Mouse (Mus musculus) cerebellum, adult (tissue): ENCODE results near the gene Gabpb2.
"Not testable (repeated sequence)": the region's sequence is repeated elsewhere in the genome, so short reads cannot be mapped to it uniquely, and the experiment has no call there.

Source experiments
- ATAC-seq: cut with Nextera tagmentation; 2 replicates; pipeline ENCODE4 v1.9.2; 2017; ENCODE audit warnings: mild to moderate bottlenecking, moderate library complexity, mixed read lengths; ENCODE audit not compliant: insufficient number of reproducible peaks, low FRiP score, low TSS enrichment

Gabpb2 gene

GRCm38 (mm10) chr3:95232771-95233170 is 15.1 kb upstream of the Gabpb2 start:
- ATAC-seq, result no peak

GRCm38 (mm10) chr3:95231298-95232221 is 13.8 kb upstream of the Gabpb2 start, which contains the start of gene Mllt11:
Gene Mllt11, minus strand, starts transcription at chr3:95232171.
- no peak for ATAC-seq

GRCm38 (mm10) chr3:95230495-95231297 is 13.0 kb upstream of the Gabpb2 start:
- ATAC-seq, result no peak

- no peak for ATAC-seq
Observed at GRCm38 (mm10) chr3:95229781-95230494, 12.2 kb upstream of the Gabpb2 start.

GRCm38 (mm10) chr3:95228894-95229780 is 11.4 kb upstream of the Gabpb2 start:
- peak; percentile 8; the same call in 1 of the 2 replicates for ATAC-seq

GRCm38 (mm10) chr3:95228148-95228893 is 10.6 kb upstream of the Gabpb2 start, which contains the start of gene Cdc42se1:
Gene Cdc42se1, plus strand, starts transcription at chr3:95228732.
- ATAC-seq, result peak; percentile 83

GRCm38 (mm10) chr3:95227214-95227613 is 9.5 kb upstream of the Gabpb2 start:
- ATAC-seq, result no peak

- ATAC-seq, result no peak
Observed at GRCm38 (mm10) chr3:95224295-95224694, 6.6 kb upstream of the Gabpb2 start.

- no peak for ATAC-seq
Observed at GRCm38 (mm10) chr3:95223041-95223440, 5.3 kb upstream of the Gabpb2 start.

- ATAC-seq, result no peak
Observed at GRCm38 (mm10) chr3:95218466-95219137, 886 bp upstream of the Gabpb2 start.

GRCm38 (mm10) chr3:95216655-95217254 is 961 bp downstream of the Gabpb2 start:
- ATAC-seq, result no peak

GRCm38 (mm10) chr3:95213609-95213975 is 4.1 kb downstream of the Gabpb2 start:
- no peak for ATAC-seq

GRCm38 (mm10) chr3:95212889-95213608 is 4.7 kb downstream of the Gabpb2 start:
- not testable (repeated sequence) for ATAC-seq

- no peak for ATAC-seq
Observed at GRCm38 (mm10) chr3:95210585-95210984, 7.1 kb downstream of the Gabpb2 start.

- ATAC-seq, result no peak
Observed at GRCm38 (mm10) chr3:95208286-95208685, 9.4 kb downstream of the Gabpb2 start.

- ATAC-seq, result no peak
Observed at GRCm38 (mm10) chr3:95203880-95204279, 13.8 kb downstream of the Gabpb2 start.

GRCm38 (mm10) chr3:95200562-95200961 is 17.2 kb downstream of the Gabpb2 start:
- ATAC-seq, result no peak
